Mouse (Mus musculus) myocyte (in vitro differentiated cells): ENCODE results near the gene Acss2. TPM values are rescaled to one million over a fixed set of nuclear protein-coding genes. Genes with fewer than 3 reads are reported as not detected.

Experiments
- H3K27me3 ChIP-seq: one replicate; pipeline ENCODE4 v1.6.1; 2011; ENCODE audit not compliant: control insufficient read depth, insufficient read depth, insufficient read length
- H3K36me3 ChIP-seq: one replicate; pipeline ENCODE4 v1.6.1; 2011; ENCODE audit not compliant: control insufficient read depth, insufficient read depth
- H3K4me2 ChIP-seq: one replicate; pipeline ENCODE4 v1.6.1; 2011; ENCODE audit warnings: low read depth, control low read depth
- H3K4me3 ChIP-seq: one replicate; pipeline ENCODE4 v1.5.1; 2011; ENCODE audit warnings: mild to moderate bottlenecking, control low read depth, moderate library complexity
- H3K79me2 ChIP-seq: one replicate; pipeline ENCODE4 v1.6.1; 2011; ENCODE audit not compliant: control insufficient read depth, insufficient read depth
- H3ac ChIP-seq: one replicate; pipeline ENCODE4 v1.6.1; 2011; ENCODE audit not compliant: control insufficient read depth, insufficient read length
- CEBPB ChIP-seq: IDR thresholded peaks from 2 replicates; pipeline ENCODE4 v1.6.1; 2011; ENCODE audit warnings: mild to moderate bottlenecking, moderate library complexity; ENCODE audit not compliant: poor library complexity, insufficient read depth, severe bottlenecking
- E2F4 ChIP-seq: IDR thresholded peaks from one replicate; pipeline ENCODE4 v1.6.1; 2011; ENCODE audit warnings: mild to moderate bottlenecking, control low read depth, moderate library complexity; ENCODE audit not compliant: insufficient read depth
- MAX ChIP-seq: IDR thresholded peaks from one replicate; pipeline ENCODE4 v1.6.1; 2011; ENCODE audit warnings: low read depth, mild to moderate bottlenecking, control low read depth
- MYOD1 ChIP-seq, 3 experiments: IDR thresholded peaks; one replicate each; pipeline ENCODE4 v1.6.1; 2011; ENCODE audit warnings: control low read depth in 2 of 3, low read depth in 2 of 3, mild to moderate bottlenecking in 2 of 3, moderate library complexity in 1 of 3; ENCODE audit not compliant: insufficient read length in 2 of 3, control insufficient read depth in 1 of 3
- MYOG ChIP-seq, 3 experiments: IDR thresholded peaks; one replicate each; pipeline ENCODE4 v1.6.1; 2011; ENCODE audit warnings: control low read depth in 2 of 3, low read depth in 2 of 3, mild to moderate bottlenecking in 2 of 3; ENCODE audit not compliant: insufficient read length in 2 of 3, control insufficient read depth in 1 of 3, insufficient read depth in 1 of 3
- POLR2A ChIP-seq: IDR thresholded peaks from one replicate; pipeline ENCODE4 v1.6.1; 2011; ENCODE audit warnings: low read depth, mild to moderate bottlenecking, control low read depth, moderate library complexity; ENCODE audit not compliant: insufficient read length
- POLR2AphosphoS2 ChIP-seq: IDR thresholded peaks from one replicate; pipeline ENCODE4 v1.6.1; 2011; ENCODE audit warnings: low read depth, control low read depth; ENCODE audit not compliant: insufficient read length
- REST ChIP-seq: IDR thresholded peaks from one replicate; pipeline ENCODE4 v1.6.1; 2011; ENCODE audit warnings: mild to moderate bottlenecking, control low read depth, moderate library complexity; ENCODE audit not compliant: insufficient read depth, insufficient read length
- SRF ChIP-seq: IDR thresholded peaks from one replicate; pipeline ENCODE4 v1.6.1; 2011; ENCODE audit warnings: low read depth; ENCODE audit not compliant: control insufficient read depth, insufficient read length
- TCF12 ChIP-seq: IDR thresholded peaks from one replicate; pipeline ENCODE4 v1.6.1; 2011; ENCODE audit warnings: mild to moderate bottlenecking, control low read depth; ENCODE audit not compliant: poor library complexity, insufficient read depth, severe bottlenecking
- TCF3 ChIP-seq: IDR thresholded peaks from one replicate; pipeline ENCODE4 v1.6.1; 2011; ENCODE audit warnings: low read depth, control low read depth; ENCODE audit not compliant: insufficient read length
- USF1 ChIP-seq: IDR thresholded peaks from one replicate; pipeline ENCODE4 v1.6.1; 2011; ENCODE audit warnings: low read depth, mild to moderate bottlenecking, control low read depth, moderate library complexity
- polyA plus RNA-seq: library from polyadenylated mRNA; unstranded; fragments of >200 nt; fragmentation: generic; extraction: Trizol; gene quantifications from one replicate; pipeline ENCODE4 v1.2.1, GENCODE M21; 2012; ENCODE audit warnings: missing spikeins

Gene Acss2
- polyA plus RNA-seq, 1 experiment = 25.8 TPM

DNA sequence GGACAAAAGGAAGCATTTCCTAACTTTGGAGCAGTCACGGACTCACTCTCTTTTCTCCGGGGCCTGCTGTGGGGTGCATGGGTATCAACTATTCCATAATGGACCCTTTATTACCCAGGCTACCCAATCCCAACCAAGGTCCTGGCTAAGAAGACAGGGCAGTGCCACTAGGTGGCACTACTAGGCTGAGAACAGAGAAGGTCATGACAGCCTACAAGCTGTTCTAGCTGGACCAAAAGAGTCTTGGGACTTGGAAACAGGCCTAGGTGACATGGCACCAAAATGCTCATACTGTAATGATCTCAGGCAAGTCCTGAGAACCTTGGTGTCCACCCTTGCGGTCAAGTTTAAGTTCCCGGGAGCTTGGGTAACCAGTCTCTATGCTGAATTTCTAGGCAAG is 5.3 kb upstream of the Acss2 start:
- no peaks in the 10 kb centered on the region for H3K79me2 ChIP-seq
- no peak overlapping the region for H3ac ChIP-seq
- H3K27me3 ChIP-seq = no peaks in the 10 kb centered on the region
- H3K4me3 ChIP-seq = no peak overlapping the region
- TF ChIP-seq E2F4 (no peak), REST (no peak), MAX (no peak), MYOD1 (IDR thresholded peaks at IDR 0.05; ENCODE audit: control insufficient read depth in 1 of 3, insufficient read length in 2 of 3, low read depth in 2 of 3) (no peak), POLR2AphosphoS2 (no peak), TCF3 (no peak), CEBPB (no peak), POLR2A (no peak)
- no peaks in the 10 kb centered on the region for H3K36me3 ChIP-seq
- no peak overlapping the region for H3K4me2 ChIP-seq

DNA sequence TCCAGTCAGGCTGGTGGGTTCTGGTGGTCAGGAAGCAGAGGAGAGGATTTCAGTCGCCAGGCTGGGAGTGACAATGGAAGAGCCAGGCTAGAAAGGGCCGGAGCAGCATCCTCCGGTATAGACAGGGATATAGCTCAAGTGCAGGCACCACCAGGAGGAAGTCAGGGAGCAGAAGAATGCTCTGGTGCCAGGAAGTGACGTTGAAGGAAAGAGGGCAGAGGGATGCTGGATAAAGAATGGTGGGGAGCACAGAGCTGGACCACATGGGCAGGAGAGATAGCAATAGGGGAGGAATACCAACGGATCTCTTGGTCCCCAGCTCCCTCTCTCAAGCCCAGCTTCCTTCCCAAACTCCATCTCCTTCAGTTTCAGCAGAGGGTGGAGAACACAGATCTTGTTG is 4.2 kb upstream of the Acss2 start:
- H3K4me2 ChIP-seq = peak overlapping the region; percentile 91
- no peaks in the 10 kb centered on the region for H3K36me3 ChIP-seq
- no peak overlapping the region for H3ac ChIP-seq
- H3K79me2 ChIP-seq = no peaks in the 10 kb centered on the region
- peak overlapping the region; percentile 24 for H3K4me3 ChIP-seq
- H3K27me3 ChIP-seq = no peaks in the 10 kb centered on the region
- TF ChIP-seq CEBPB (no peak), MYOD1 (IDR thresholded peaks at IDR 0.05; ENCODE audit: control insufficient read depth in 1 of 3, insufficient read length in 2 of 3, low read depth in 2 of 3) (no peak), MAX (no peak)

DNA sequence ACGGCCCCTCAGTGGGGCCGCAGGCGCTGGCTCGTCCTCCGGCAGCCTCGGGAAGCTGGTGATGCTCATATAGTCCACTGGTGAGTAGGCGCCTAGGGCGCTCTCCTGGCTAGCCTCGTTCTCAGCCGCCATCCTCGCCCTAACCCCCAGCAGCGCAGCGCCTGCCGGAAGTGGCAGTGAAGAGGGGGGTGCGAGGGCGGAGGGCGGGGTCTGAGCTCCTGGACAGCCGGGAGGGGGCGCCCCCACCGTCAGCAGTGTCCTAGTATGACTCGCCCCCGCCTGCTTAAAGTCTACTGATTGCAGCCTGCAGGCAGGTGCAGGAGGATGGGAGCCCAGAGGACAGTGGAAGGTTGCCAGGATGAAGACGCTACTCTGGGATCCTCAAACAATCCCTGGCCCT is 3.1 kb upstream of the Acss2 start:
- Histone ChIP-seq H3K27me3 (no peaks in the 10 kb centered on the region), H3ac (no peak overlapping the region), H3K4me2 (peak overlapping the region; percentile 91), H3K4me3 (peak overlapping the region; percentile 24), H3K36me3 (no peaks in the 10 kb centered on the region), H3K79me2 (no peaks in the 10 kb centered on the region)
- TF ChIP-seq MYOG (IDR thresholded peaks at IDR 0.05; ENCODE audit: control insufficient read depth in 1 of 3, insufficient read depth in 1 of 3, insufficient read length in 2 of 3, low read depth in 2 of 3) (peak in 1 of 3 experiments; percentile 44), MYOD1 (IDR thresholded peaks at IDR 0.05; ENCODE audit: control insufficient read depth in 1 of 3, insufficient read length in 2 of 3, low read depth in 2 of 3) (peak in 1 of 3 experiments; percentile 57), SRF (no peak), POLR2A (peak; percentile 55)

DNA sequence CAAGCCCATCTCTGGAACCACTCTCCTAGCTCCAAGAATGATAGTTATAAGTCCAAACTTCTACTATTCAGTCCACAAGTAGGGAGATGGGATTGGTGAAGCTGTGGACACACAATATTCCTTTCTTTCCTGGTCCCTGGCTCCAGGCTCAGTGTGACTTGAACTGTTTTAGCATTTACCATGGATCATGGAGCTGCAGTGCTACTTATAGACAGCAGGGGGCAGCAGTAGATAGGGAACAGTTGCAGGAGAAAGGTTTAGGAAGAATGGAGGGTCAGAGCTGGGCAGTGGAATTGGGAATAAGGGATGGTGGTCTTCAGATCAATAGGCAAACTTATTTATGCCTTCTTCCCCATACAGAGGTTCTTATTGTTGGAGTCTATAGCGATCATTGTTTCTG is 1.8 kb upstream of the Acss2 start:
- Histone ChIP-seq H3ac (no peak overlapping the region), H3K4me3 (no peak overlapping the region), H3K79me2 (no peaks in the 10 kb centered on the region), H3K36me3 (no peaks in the 10 kb centered on the region), H3K4me2 (no peak overlapping the region), H3K27me3 (no peaks in the 10 kb centered on the region)
- TF ChIP-seq CEBPB = no peak
- no peak for TF ChIP-seq POLR2A
- TF ChIP-seq TCF12 = no peak
- TF ChIP-seq USF1 = no peak
- TF ChIP-seq MYOD1 (IDR thresholded peaks at IDR 0.05; ENCODE audit: control insufficient read depth in 1 of 3, insufficient read length in 2 of 3, low read depth in 2 of 3) = no peak
- no peak for TF ChIP-seq MAX

DNA sequence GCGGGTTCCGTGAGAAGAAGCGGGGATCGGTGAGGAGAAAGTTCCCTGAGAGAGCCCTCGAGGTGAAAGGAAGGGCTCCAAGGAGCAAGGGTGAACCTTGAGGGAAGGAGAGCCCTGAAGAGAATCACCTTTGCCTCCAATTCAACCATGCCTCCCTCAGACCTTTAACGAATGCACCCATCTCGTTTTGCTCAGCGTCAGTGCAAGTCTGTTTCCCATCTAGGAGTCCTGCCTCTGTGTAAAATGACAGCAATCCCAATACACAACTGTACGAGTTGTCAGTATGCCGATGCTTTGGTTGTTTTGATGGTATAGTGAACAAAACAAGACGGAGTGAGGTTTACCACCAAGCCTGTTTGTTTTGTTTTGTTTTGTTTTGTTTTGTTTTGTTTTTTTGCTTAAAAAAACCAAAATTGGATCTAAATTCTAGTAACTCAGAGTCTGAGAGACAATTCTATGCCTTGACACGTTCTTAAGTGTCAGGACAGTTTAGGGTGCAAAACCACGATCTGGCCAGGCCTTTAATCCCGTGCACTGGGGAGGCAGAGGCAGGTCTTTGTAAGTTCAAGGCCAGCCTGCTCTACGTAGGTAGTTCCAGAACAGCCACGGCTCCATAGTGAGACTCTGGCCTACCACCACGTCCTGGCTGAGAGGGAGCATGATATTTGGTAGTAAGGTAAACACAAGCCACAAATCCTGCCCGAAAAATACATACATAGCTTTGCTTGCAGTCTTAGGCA is 953 bp downstream of the Acss2 start:
- TF ChIP-seq SRF (no peak), POLR2A (no peak), CEBPB (no peak)

DNA sequence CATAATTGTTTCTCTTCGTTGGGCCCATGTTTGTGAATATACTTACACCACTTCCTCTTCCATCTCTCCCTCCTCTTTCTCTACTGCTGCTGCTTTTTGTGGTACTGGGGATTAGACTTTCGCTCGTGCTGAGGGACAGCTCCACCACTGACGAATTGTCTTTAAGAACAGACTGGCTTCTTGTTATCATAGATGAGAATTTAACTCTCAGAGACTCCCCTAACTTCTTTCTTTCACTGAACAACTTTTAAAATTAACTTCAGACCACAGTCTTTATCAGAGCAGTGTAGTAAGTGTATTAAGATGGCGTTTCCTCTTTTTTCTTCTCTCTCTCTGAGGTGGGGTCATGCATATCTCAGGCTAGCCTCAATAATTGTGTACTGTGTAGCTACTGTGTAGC is 6.0 kb downstream of the Acss2 start:
- no peak overlapping the region for H3K4me2 ChIP-seq
- H3K27me3 ChIP-seq = no peaks in the 10 kb centered on the region
- no peaks in the 10 kb centered on the region for H3K79me2 ChIP-seq
- no peak overlapping the region for H3ac ChIP-seq
- H3K4me3 ChIP-seq = no peak overlapping the region
- H3K36me3 ChIP-seq = no peaks in the 10 kb centered on the region
- no peak for TF ChIP-seq REST
- TF ChIP-seq MYOD1 (IDR thresholded peaks at IDR 0.05; ENCODE audit: control insufficient read depth in 1 of 3, insufficient read length in 2 of 3, low read depth in 2 of 3) = no peak
- TF ChIP-seq TCF3 = no peak
- no peak for TF ChIP-seq POLR2AphosphoS2
- no peak for TF ChIP-seq E2F4
- TF ChIP-seq TCF12 = no peak

More for the DNA sequence above, 953 bp downstream of the Acss2 start:
- H3K4me2 ChIP-seq = peak overlapping the region; percentile 63
- peak overlapping the region; percentile 35 for H3K4me3 ChIP-seq
- no peak overlapping the region for H3ac ChIP-seq
- no peaks in the 10 kb centered on the region for H3K79me2 ChIP-seq
- H3K27me3 ChIP-seq = no peaks in the 10 kb centered on the region
- H3K36me3 ChIP-seq = no peaks in the 10 kb centered on the region
